Mouse (Mus musculus): ENCODE measurements around the gene Grin1. TPM values are rescaled to one million over a fixed set of nuclear protein-coding genes. Genes with fewer than 3 reads are reported as not detected.
A peak's percentile ranks its signal among the peaks of the same experiment; 100 is the strongest.
"Not testable (repeated sequence)": the region's sequence is repeated elsewhere in the genome, so short reads cannot be mapped to it uniquely, and the experiment has no call there.

Gene Grin1
- polyA plus RNA-seq, 1 experiment, result 336 TPM

DNA sequence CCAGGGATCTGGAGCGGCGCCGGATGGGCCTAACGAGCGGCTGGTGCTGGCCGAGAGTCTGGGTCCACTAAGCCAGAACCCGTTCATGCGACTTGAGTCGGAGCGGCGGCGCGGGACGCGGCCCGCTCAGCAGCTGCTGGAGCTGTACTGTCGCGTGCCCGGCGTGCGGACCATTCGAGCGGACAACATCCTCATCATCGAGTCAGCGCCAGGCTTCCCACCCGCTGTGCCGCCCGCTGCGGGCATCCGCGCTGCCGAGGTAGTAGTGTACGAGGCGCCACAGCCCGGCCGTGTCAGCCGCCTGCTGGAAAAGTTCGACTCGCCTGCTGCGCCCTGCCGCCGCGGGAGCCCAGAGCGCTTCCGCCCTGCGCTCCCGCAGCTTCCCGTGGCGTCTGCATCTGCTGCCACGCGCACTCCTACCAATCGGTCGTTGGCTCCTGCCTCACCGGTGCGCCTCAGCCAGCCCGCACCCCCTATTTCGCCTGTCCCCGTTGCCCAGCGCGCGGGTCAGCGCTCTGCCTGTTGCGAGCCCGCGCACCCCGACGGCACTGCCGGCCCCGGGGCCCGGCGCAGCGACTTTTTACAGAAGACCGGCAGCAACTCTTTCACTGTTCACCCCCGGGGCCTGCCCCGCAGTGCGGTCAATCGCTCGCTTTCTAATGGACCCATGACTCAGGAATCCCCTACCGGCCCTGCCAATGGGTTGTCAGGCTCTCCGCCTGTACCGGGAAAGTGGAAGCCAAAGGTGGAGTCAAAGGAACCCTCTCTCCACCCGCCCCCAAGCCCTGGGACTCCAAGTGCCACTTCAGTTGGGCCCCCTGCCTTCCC is 56.0 kb downstream of the Grin1 start:
- peak overlapping the region; percentile 44 for H3K27ac ChIP-seq (ENCODE audit: insufficient read depth, low read length)
- TF ChIP-seq POLR2A (IDR thresholded peaks at IDR 0.05; ENCODE audit: extremely low read depth, insufficient read depth, low read length) (no peak), CTCF (IDR thresholded peaks at IDR 0.05; ENCODE audit: extremely low read depth, insufficient read depth, low read length) (no peak)
- peak overlapping the region; percentile 27 for H3K4me3 ChIP-seq (ENCODE audit: insufficient read depth, low read length)
- peaks cover 7% of the 10 kb centered on the region for H3K4me1 ChIP-seq (ENCODE audit: control insufficient read depth, insufficient read depth, low read length)

DNA sequence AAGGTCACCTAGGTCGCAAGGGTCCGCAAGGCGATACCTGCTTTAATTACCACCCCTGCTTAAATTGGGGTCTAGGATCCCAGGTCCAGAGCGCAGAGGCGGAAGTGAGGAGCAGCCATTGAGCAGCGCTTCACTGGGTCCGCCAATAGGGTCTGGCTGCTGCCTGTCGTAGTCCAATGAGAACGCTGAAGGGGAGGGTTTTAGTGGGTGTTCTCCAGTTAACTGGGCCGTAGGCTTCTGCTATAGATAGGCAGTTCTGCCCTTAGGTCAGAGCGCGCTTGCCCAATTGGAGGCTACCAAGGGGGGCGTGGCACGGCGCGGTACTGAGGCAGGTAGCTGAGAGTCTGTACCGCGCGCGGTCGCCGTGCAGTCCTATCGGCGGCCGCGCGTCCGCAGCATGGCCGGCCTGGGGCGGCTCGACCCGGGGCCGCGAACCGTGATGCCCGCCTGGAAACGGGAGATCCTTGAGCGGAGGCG is 56.7 kb downstream of the Grin1 start, which contains the start of gene Tprn:
Gene Tprn, plus strand, starts transcription at position 328 of the 477 bp plus-strand sequence.
- peak within 1 kb of the TSS; percentile 44 for H3K27ac ChIP-seq (ENCODE audit: insufficient read depth, low read length)
- H3K4me3 ChIP-seq (ENCODE audit: insufficient read depth, low read length), result peak within 1 kb of the TSS; percentile 27
- TF ChIP-seq CTCF (IDR thresholded peaks at IDR 0.05; ENCODE audit: extremely low read depth, insufficient read depth, low read length) (no peak), POLR2A (IDR thresholded peaks at IDR 0.05; ENCODE audit: extremely low read depth, insufficient read depth, low read length) (peak; percentile 77; the same call in 1 of the 2 replicates)
- H3K4me1 ChIP-seq (ENCODE audit: control insufficient read depth, insufficient read depth, low read length), result peaks cover 7% of the 10 kb centered on the region

- H3K4me1 ChIP-seq (ENCODE audit: control insufficient read depth, insufficient read depth, low read length), result peaks cover 7% of the 10 kb centered on the region
- TF ChIP-seq CTCF (IDR thresholded peaks at IDR 0.05; ENCODE audit: extremely low read depth, insufficient read depth, low read length), result no peak
- no peak for TF ChIP-seq POLR2A (IDR thresholded peaks at IDR 0.05; ENCODE audit: extremely low read depth, insufficient read depth, low read length)
- peak overlapping the region; percentile 26; the same call in 1 of the 2 replicates for H3K27ac ChIP-seq (ENCODE audit: insufficient read depth, low read length)
- H3K4me3 ChIP-seq (ENCODE audit: insufficient read depth, low read length), result peak overlapping the region; percentile 27
Observed at GRCm38 (mm10) chr2:25261870-25262269, 57.1 kb downstream of the Grin1 start.

DNA sequence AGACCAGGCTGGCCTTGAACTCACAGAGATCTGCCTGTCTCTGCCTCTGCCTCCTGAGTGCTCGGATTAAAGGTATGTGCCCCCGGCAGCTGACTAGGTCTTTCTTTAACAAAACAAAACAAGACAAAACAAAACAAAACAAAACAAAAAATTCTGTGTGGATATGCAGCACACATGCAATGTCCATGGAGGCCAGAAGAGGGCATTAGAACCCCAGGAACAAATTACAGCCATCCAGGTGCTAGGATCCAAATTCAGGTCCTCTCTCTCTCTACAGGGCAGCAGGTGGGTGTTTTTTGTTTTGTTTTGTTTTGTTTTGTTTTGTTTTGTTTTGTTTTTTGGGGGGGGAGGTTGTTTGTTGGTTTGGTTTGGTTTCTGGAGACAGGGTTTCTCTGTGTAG is 60.1 kb downstream of the Grin1 start:
- TF ChIP-seq CTCF (IDR thresholded peaks at IDR 0.05; ENCODE audit: extremely low read depth, insufficient read depth, low read length) (peak; percentile 27; the same call in 1 of the 2 replicates), POLR2A (IDR thresholded peaks at IDR 0.05; ENCODE audit: extremely low read depth, insufficient read depth, low read length) (no peak)
- H3K27ac ChIP-seq (ENCODE audit: insufficient read depth, low read length), result no peak overlapping the region
- H3K4me1 ChIP-seq (ENCODE audit: control insufficient read depth, insufficient read depth, low read length), result peaks cover 6% of the 10 kb centered on the region; the same call in 1 of the 2 replicates
- no peak overlapping the region for H3K4me3 ChIP-seq (ENCODE audit: insufficient read depth, low read length)

GRCm38 (mm10) chr2:25257250-25257649 is 61.7 kb downstream of the Grin1 start:
- H3K27ac ChIP-seq (ENCODE audit: insufficient read depth, low read length); H3K4me3 ChIP-seq (ENCODE audit: insufficient read depth, low read length); H3K4me1 ChIP-seq (ENCODE audit: control insufficient read depth, insufficient read depth, low read length): not testable (repeated sequence)

GRCm38 (mm10) chr2:25256443-25257109 is 62.4 kb downstream of the Grin1 start:
- not testable (repeated sequence) for H3K27ac ChIP-seq (ENCODE audit: insufficient read depth, low read length); H3K4me1 ChIP-seq (ENCODE audit: control insufficient read depth, insufficient read depth, low read length)
- peak overlapping the region; percentile 90; the same call in 1 of the 2 replicates for H3K4me3 ChIP-seq (ENCODE audit: insufficient read depth, low read length)
- TF ChIP-seq CTCF (IDR thresholded peaks at IDR 0.05; ENCODE audit: extremely low read depth, insufficient read depth, low read length), result 0 out of 2 replicates have a peak, but pooled peaks have one; percentile 13

- peaks cover 6% of the 10 kb centered on the region; the same call in 1 of the 2 replicates for H3K4me1 ChIP-seq (ENCODE audit: control insufficient read depth, insufficient read depth, low read length)
- H3K27ac ChIP-seq (ENCODE audit: insufficient read depth, low read length), result peak within 1 kb of the TSS; percentile 61
- peak within 1 kb of the TSS; percentile 90 for H3K4me3 ChIP-seq (ENCODE audit: insufficient read depth, low read length)
- TF ChIP-seq POLR2A (IDR thresholded peaks at IDR 0.05; ENCODE audit: extremely low read depth, insufficient read depth, low read length), result peak; percentile 69
- TF ChIP-seq CTCF (IDR thresholded peaks at IDR 0.05; ENCODE audit: extremely low read depth, insufficient read depth, low read length), result no peak
Observed at GRCm38 (mm10) chr2:25255284-25255779, 63.7 kb downstream of the Grin1 start, which contains the start of gene Tmem203. Gene Tmem203, plus strand, starts transcription at chr2:25255439.

DNA sequence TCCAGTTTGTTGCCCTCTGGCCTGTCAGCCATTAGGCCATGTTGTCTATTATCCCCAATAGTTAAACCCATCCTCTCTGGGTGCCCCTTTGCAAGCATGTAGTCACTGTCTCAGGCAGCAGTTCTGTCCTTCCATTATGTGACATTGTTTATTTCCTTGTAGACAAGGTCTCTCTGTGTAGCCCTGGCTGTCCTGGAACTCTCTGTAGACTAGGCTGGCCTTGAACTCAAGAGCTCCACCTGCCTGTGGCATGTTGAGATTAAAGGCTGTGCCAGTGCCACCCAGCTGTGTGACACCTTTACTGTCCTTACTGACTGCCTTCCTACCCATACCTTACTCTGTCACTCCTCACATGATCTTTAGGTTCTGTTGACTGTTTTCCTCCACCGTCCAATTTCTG is 66.7 kb downstream of the Grin1 start:
- peaks cover 6% of the 10 kb centered on the region; the same call in 1 of the 2 replicates for H3K4me1 ChIP-seq (ENCODE audit: control insufficient read depth, insufficient read depth, low read length)
- H3K4me3 ChIP-seq (ENCODE audit: insufficient read depth, low read length), result no peak overlapping the region
- no peak overlapping the region for H3K27ac ChIP-seq (ENCODE audit: insufficient read depth, low read length)
- TF ChIP-seq POLR2A (IDR thresholded peaks at IDR 0.05; ENCODE audit: extremely low read depth, insufficient read depth, low read length), result no peak
- no peak for TF ChIP-seq CTCF (IDR thresholded peaks at IDR 0.05; ENCODE audit: extremely low read depth, insufficient read depth, low read length)

- peaks cover 4% of the 10 kb centered on the region for H3K4me1 ChIP-seq (ENCODE audit: control insufficient read depth, insufficient read depth, low read length)
- TF ChIP-seq CTCF (IDR thresholded peaks at IDR 0.05; ENCODE audit: extremely low read depth, insufficient read depth, low read length) (no peak), POLR2A (IDR thresholded peaks at IDR 0.05; ENCODE audit: extremely low read depth, insufficient read depth, low read length) (no peak)
- no peak within 1 kb of the TSS for H3K27ac ChIP-seq (ENCODE audit: insufficient read depth, low read length)
- H3K4me3 ChIP-seq (ENCODE audit: insufficient read depth, low read length), result no peak within 1 kb of the TSS
Observed at GRCm38 (mm10) chr2:25246183-25247072, 72.6 kb downstream of the Grin1 start, which contains the start of gene AL732309.1. Gene AL732309.1, minus strand, starts transcription at chr2:25246863.

All from cortical plate, adult 2 months (tissue).